Mouse (Mus musculus) MN1 (cell line): ENCODE results near the gene Nkain1.

Experiments used
- DNase-seq: peaks from one replicate; pipeline ENCODE4 v3.0.0-alpha.2; 2016; ENCODE audit warnings: low spot score

The Nkain1 gene

GRCm38 (mm10) chr4:130574048-130574413, at the start of gene Nkain1:
TSS of gene Nkain1 (minus strand) at chr4:130574173.
- peak; percentile 62 for DNase-seq

- peak; percentile 74 for DNase-seq
Measured at GRCm38 (mm10) chr4:130578734-130579274, 4.8 kb upstream of the Nkain1 start.

DNA sequence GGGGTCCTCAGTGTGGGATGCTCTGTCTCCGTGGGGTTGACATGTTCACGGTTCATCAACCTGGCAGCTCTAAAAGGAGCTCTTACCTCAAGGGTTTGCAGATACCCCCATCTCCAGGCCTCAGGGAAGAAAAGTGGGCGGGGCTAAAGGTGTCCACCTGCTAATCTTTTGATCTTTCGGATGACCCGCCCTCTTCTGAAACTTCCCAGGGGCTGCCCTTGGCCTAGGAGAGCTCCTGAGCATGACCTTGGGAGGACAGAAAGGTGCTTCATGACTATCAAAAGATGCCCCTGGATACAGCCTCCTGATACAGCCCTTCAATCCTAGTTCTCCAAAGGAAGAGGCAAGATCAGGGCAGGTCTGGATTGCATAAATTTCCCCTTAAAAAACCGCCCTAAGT, 3.1 kb upstream of the Nkain1 start:
- no peak for DNase-seq

DNA sequence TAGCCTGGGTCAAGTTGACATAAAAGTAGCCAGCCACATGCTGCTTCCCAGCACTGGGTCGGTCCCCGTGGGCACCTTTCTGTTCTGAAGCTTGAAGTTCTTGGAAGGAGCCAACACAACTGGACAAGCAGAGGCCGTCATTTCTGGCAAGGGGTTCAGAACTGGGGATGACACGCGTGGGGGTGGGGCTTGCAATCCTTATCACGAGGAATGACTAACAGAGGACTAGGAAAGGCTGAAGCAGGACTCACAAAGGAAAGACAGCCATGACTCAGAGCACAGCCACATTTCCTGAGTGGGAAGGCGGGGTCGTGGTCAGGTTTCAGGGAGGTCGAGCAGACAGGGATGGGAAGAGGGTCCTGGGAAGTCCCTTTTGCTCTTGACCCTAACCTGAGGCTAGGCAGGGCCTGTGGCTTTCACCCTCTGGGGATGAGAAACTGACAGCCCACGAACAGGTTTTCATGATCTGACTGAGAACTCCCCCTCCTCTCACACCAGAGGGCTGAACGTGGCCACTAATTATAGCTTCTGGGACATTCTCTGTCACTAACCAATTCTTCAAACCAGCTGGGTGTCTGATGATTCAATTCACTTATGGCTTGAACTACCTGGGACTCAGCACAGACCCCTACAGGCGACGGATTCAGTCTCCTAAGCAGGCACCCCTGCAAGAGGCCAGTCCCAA, 2.4 kb upstream of the Nkain1 start:
- peak; percentile 23 for DNase-seq

- DNase-seq: no peak
Measured at GRCm38 (mm10) chr4:130575533-130575932, 1.6 kb upstream of the Nkain1 start.

- DNase-seq: no peak
Measured at GRCm38 (mm10) chr4:130574861-130575460, 988 bp upstream of the Nkain1 start.

DNA sequence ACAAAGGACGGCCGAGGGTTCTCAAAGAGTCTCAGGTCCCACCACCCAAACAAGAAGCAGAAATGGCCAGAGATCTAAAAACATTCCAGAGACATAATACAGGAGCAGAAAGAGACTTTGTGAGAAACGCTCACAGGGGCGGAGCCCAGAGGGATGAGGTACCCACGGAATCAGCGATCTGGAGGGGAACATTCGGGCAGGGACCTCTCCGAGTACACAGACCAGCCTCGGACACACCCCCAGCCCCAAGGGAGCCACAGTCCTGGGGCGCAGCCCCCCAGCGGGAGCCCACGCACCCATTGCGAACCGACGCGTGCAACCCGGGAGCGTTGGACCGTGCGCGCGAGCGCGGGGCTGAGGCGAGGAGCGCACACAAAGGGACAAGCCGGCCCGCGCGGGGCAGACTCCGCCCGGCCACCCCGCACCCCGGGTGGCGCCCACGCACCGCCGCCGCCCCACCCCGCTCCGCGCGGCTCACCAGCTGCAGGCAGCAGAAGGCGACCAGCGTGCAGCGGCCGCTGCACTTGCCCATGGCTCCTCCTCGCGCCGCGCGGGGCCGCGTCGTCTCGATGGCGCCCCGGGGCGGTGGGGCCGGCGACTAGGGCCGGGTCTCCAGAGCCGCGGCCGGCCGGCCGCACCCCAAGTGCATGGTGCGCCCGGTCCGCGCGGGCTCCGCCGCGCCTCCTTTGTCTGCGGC, 474 bp downstream of the Nkain1 start:
- DNase-seq: peak; percentile 52

GRCm38 (mm10) chr4:130573012-130573350, 992 bp downstream of the Nkain1 start:
- DNase-seq: no peak

GRCm38 (mm10) chr4:130572545-130572944, 1.4 kb downstream of the Nkain1 start:
- DNase-seq: no peak

- no peak for DNase-seq
Measured at GRCm38 (mm10) chr4:130570941-130571720, 2.8 kb downstream of the Nkain1 start.

- DNase-seq: no peak
Measured at GRCm38 (mm10) chr4:130568043-130568978, 5.7 kb downstream of the Nkain1 start.

- DNase-seq: no peak
Measured at GRCm38 (mm10) chr4:130563820-130564219, 10.2 kb downstream of the Nkain1 start.

DNA sequence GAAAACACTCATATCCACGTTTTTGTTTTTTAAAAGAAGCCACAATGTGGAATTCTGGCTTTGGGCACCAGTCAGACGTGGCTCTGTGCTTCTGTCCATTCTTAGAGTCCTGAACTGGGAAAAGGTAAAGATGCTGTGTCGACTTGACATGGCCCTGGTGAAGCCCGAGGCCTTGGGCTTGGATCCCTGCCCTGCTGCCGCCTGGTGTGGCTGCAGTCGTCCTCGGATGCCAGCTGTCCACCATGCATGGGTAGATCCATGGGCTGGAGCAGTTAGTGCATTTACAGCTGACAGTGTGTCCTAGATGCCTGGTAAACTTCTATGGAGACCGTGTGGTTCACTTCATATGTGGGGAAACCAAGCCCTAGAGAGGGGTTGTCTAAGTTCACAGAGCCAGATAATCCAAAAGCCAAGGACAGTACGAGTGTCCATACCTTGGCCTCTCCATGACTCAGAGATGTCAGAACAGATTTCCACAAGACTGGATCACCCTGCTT, 10.7 kb downstream of the Nkain1 start:
- no peak for DNase-seq

GRCm38 (mm10) chr4:130560576-130561310, 13.2 kb downstream of the Nkain1 start:
- DNase-seq: no peak

- DNase-seq: no peak
Measured at GRCm38 (mm10) chr4:130559220-130559619, 14.8 kb downstream of the Nkain1 start.

GRCm38 (mm10) chr4:130557852-130558251, 16.1 kb downstream of the Nkain1 start:
- no peak for DNase-seq

GRCm38 (mm10) chr4:130556992-130557391, 17.0 kb downstream of the Nkain1 start:
- no peak for DNase-seq

- DNase-seq: no peak
Measured at GRCm38 (mm10) chr4:130556224-130556623, 17.7 kb downstream of the Nkain1 start.

- peak; percentile 66 for DNase-seq
Measured at GRCm38 (mm10) chr4:130553121-130553448, 20.9 kb downstream of the Nkain1 start.
